Comparison of ENCODE assay signal across 14 mouse cellular contexts in the genomic region with DNA sequence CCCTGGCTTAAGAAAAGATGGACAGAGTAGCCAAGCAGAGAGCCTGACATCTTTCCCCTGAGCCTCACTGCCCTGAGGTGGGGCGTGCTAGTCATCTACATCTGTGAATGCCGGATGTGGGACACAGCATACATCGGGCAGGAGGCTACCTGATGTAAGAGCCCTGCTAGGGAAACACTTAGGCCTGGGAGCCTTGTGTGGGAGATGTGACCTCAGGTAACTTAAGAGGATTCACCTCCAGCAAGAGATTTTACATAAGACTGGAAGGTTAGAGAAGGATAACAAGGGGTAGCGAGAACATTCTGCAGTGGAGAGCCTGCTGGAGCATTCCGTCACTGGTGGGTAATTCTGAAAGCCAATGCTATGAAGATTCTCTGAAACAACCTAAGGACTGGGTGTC.
A peak's percentile ranks its signal among the peaks of the same experiment; 100 is the strongest.
DNase-seq lines count a peak whose midpoint lies in the region; ATAC-seq lines count a peak whose summit lies in the region.
"Had no signal": no experiment of that assay in that cellular context is flagged by ENCODE, and none has a peak within 500 bp of the region (broad histone marks: within the 10 kb centered on the region; RNA-seq: fewer than 3 reads in every experiment).

No protein-coding gene starts in this region.

- H3K27me3 ChIP-seq in kidney, embryonic 16.5 days (ENCODE audit: insufficient read depth, low read length) = no peaks in the 10 kb centered on the region
- no peaks in the 10 kb centered on the region for H3K27me3 ChIP-seq in forebrain, embryonic 11.5 days (ENCODE audit: control insufficient read depth, insufficient read depth, low read length)
- no peaks in the 10 kb centered on the region for H3K27me3 ChIP-seq in hindbrain, embryonic 16.5 days (replicated peaks; ENCODE audit: control insufficient read depth, insufficient read depth, low read length)
- H3K27me3 ChIP-seq in neural tube, embryonic 12.5 days (replicated peaks) = no peaks in the 10 kb centered on the region

- intact Hi-C loops in heart, postnatal 36 days (cut with DNase I) = no loop called here

- H3K9ac ChIP-seq in kidney, embryonic 16.5 days (replicated peaks; ENCODE audit: low read length) = no peak overlapping the region
- H3K9ac ChIP-seq in forebrain, embryonic 11.5 days (ENCODE audit: low read length) = peak overlapping the region; percentile 31; the same call in 1 of the 2 replicates
- 0 out of 2 replicates have a peak overlapping the region, but pooled peaks have one; percentile 15 for H3K9ac ChIP-seq in hindbrain, embryonic 16.5 days (ENCODE audit: low read depth, low read length)
- H3K9ac ChIP-seq in neural tube, embryonic 12.5 days = no peak overlapping the region
- H3K9ac ChIP-seq: heart, embryonic 13.5 days had no signal

- H3K9me3 ChIP-seq in kidney, embryonic 16.5 days (ENCODE audit: low read length) = no peaks in the 10 kb centered on the region
- H3K9me3 ChIP-seq in forebrain, embryonic 11.5 days (ENCODE audit: control insufficient read depth, low read length) = no peaks in the 10 kb centered on the region
- no peaks in the 10 kb centered on the region for H3K9me3 ChIP-seq in hindbrain, embryonic 16.5 days (ENCODE audit: control insufficient read depth, low read length)
- no peaks in the 10 kb centered on the region for H3K9me3 ChIP-seq in neural tube, embryonic 12.5 days
- H3K9me3 ChIP-seq: heart, embryonic 13.5 days had no signal

- H3K4me1 ChIP-seq in kidney, embryonic 16.5 days (ENCODE audit: insufficient read depth, low read length) = peaks cover 27% of the 10 kb centered on the region
- peaks cover 26% of the 10 kb centered on the region for H3K4me1 ChIP-seq in forebrain, embryonic 11.5 days (replicated peaks; ENCODE audit: control insufficient read depth, insufficient read depth, low read length)
- H3K4me1 ChIP-seq in hindbrain, embryonic 16.5 days (ENCODE audit: control insufficient read depth, insufficient read depth, low read depth, low read length) = peaks cover 13% of the 10 kb centered on the region
- H3K4me1 ChIP-seq in neural tube, embryonic 12.5 days = peaks cover 38% of the 10 kb centered on the region

- H3K4me2 ChIP-seq in kidney, embryonic 16.5 days (replicated peaks; ENCODE audit: low read depth, low read length) = no peak overlapping the region
- H3K4me2 ChIP-seq in forebrain, embryonic 11.5 days (ENCODE audit: low read depth, low read length, severe bottlenecking) = peak overlapping the region; percentile 27; the same call in 1 of the 2 replicates
- H3K4me2 ChIP-seq in hindbrain, embryonic 16.5 days (ENCODE audit: low read length) = no peak overlapping the region
- H3K4me2 ChIP-seq in neural tube, embryonic 12.5 days (replicated peaks) = peak overlapping the region; percentile 12
- H3K4me2 ChIP-seq: heart, embryonic 13.5 days; liver, embryonic 11.5 days had no signal

- no peak overlapping the region for H3K4me3 ChIP-seq in kidney, embryonic 16.5 days (ENCODE audit: low read length)
- H3K4me3 ChIP-seq in forebrain, embryonic 11.5 days (ENCODE audit: low read depth, low read length) = no peak overlapping the region
- no peak overlapping the region for H3K4me3 ChIP-seq in hindbrain, embryonic 16.5 days (ENCODE audit: low read length)
- H3K4me3 ChIP-seq in neural tube, embryonic 12.5 days = no peak overlapping the region
- H3K4me3 ChIP-seq: heart, embryonic 13.5 days had no signal

- peaks cover 2% of the 10 kb centered on the region; the same call in 1 of the 2 replicates for H3K36me3 ChIP-seq in kidney, embryonic 16.5 days (ENCODE audit: insufficient read depth, low read length)
- H3K36me3 ChIP-seq in forebrain, embryonic 11.5 days (ENCODE audit: control insufficient read depth, insufficient read depth, low read length) = no peaks in the 10 kb centered on the region
- H3K36me3 ChIP-seq in hindbrain, embryonic 16.5 days (ENCODE audit: control insufficient read depth, insufficient read depth, low read length) = no peaks in the 10 kb centered on the region
- H3K36me3 ChIP-seq in neural tube, embryonic 12.5 days = peaks cover 36% of the 10 kb centered on the region
- H3K36me3 ChIP-seq: heart, embryonic 13.5 days had no signal

- peak overlapping the region; percentile 44; the same call in 1 of the 2 replicates for H3K27ac ChIP-seq in kidney, embryonic 16.5 days (ENCODE audit: low read length)
- H3K27ac ChIP-seq in forebrain, embryonic 11.5 days (ENCODE audit: low read depth, low read length) = peak overlapping the region; percentile 92
- peak overlapping the region; percentile 72 for H3K27ac ChIP-seq in hindbrain, embryonic 16.5 days (ENCODE audit: low read depth, low read length)
- peak overlapping the region; percentile 81 for H3K27ac ChIP-seq in neural tube, embryonic 12.5 days
- H3K27ac ChIP-seq: heart, embryonic 13.5 days had no signal

- DNase-seq in kidney, postnatal 14 days = no peak
- DNase-seq in forebrain, embryonic 11.5 days (ENCODE audit: low spot score) = no peak
- no peak for DNase-seq in heart, postnatal 4 days
- no peak for DNase-seq in heart, postnatal 36 days
- DNase-seq in left cerebral cortex, adult 9 months (ENCODE audit: low spot score in 2 of 2) = no peak
- DNase-seq: adrenal gland, adult 8-10 months; B cell, adult 2 months; thymus, postnatal 36 days had no signal

- 51% methylated on average over 5 of the region's 5 CpGs for WGBS in kidney, embryonic 16.5 days
- WGBS in forebrain, embryonic 11.5 days = 47% methylated on average over 5 of the region's 5 CpGs
- WGBS in hindbrain, embryonic 16.5 days = 44% methylated on average over 5 of the region's 5 CpGs
- WGBS in neural tube, embryonic 12.5 days = 37% methylated on average over 5 of the region's 5 CpGs

- no peak for ATAC-seq in kidney, embryonic 16.5 days (ENCODE audit: low FRiP score, low TSS enrichment)
- ATAC-seq in forebrain, embryonic 11.5 days (replicated peaks; ENCODE audit: low FRiP score) = no peak
- ATAC-seq in hindbrain, embryonic 16.5 days = no peak; the same call in 1 of the 2 replicates
- ATAC-seq in neural tube, embryonic 12.5 days (ENCODE audit: low FRiP score, low read depth) = 0 out of 2 replicates have a peak, but pooled peaks have one; percentile 11
- ATAC-seq: intestine, postnatal 0 days had no signal

Comparison
In these comparisons a context has a peak if more than half of its experiments do, and no peak if none do; other contexts are left out.
1. H3K4me2 ChIP-seq: peak in forebrain, embryonic 11.5 days (single experiment) and neural tube, embryonic 12.5 days (single experiment); none in kidney, embryonic 16.5 days (single experiment) and hindbrain, embryonic 16.5 days (single experiment).
2. H3K9ac ChIP-seq: peak in forebrain, embryonic 11.5 days (single experiment) and hindbrain, embryonic 16.5 days (single experiment); none in kidney, embryonic 16.5 days (single experiment) and neural tube, embryonic 12.5 days (single experiment).
3. Peak in every context shown above with its lines, with median percentiles within 50 percentile points of each other: H3K27ac ChIP-seq.